Mouse (Mus musculus) 3134 (cell line): ENCODE measurements at regions not wholly inside any gene's neighbourhood (a gene's known extent, or its start where the extent isn't known, plus 50 kb on each side); places are given as distances from the start of the nearest gene placed in this dataset.

ENCODE experiments used
- DNase-seq: peaks from one replicate; pipeline ENCODE4 v3.0.0-alpha.2; 2011; ENCODE audit warnings: low spot score; ENCODE audit not compliant: insufficient read length; ENCODE audit errors: extremely low read depth

DNA sequence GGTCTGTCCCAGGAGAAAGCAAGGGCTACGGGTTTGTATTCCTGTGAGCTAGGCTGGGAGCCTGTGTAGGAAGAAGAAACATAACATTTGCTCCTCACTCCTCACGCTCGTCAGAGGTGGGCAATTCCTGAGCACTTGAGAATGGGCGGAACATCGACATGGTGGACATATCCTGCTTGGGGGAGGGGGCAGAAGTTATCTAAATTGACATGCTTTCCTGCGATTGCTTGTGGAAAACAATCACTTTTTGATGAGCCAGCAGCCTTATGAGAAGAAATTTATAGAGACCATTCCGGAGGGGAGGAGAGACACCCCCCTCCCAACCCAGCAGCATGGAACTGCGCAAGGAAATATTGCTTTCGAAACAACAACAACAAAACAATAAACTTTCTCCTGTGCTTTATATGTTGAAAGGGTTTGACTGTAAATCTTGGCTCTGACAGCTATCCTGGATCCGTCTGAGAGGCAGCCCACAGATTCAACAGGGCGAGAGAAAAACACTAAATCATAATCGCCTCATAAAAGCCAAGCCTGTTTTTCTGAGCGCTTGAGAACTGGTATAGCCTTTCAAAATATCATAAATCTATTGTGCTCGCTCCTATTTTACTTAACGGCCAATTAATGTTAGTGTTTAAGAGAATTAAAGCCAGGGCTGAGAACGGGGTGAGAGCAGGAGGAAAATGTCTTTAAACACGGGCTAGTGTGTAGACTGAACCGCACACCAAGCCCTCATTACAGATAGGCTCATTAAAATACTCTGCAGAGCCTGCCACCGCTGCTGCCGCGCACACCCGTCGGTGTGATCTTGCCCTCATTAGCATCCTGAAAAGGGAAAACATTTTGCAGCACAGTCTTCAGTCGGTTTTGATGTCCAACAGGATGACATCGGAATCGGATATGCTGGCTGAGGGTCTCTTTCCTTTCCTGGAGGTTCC lies 242.0 kb downstream of the Cd83 start:
- no peak for DNase-seq

DNA sequence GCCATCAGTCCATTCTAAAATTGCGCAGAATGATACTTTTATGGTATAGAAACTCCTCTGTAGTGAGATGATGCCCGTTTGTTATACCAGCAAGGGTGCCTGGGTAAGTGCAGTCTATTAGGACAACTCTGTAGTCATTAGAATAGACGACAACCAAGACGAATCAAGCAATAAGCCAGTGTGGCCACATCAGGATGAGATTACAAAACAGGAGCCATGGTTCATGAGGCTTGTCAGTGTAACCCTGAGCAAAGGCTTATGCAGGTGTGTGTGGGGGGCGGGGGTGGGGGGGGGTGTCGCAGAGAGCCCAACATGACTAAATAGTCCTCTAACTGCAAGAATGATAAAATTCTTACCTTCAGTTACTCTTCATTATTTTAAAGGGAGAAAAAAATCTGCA lies 243.5 kb downstream of the Cd83 start:
- DNase-seq = no peak

DNA sequence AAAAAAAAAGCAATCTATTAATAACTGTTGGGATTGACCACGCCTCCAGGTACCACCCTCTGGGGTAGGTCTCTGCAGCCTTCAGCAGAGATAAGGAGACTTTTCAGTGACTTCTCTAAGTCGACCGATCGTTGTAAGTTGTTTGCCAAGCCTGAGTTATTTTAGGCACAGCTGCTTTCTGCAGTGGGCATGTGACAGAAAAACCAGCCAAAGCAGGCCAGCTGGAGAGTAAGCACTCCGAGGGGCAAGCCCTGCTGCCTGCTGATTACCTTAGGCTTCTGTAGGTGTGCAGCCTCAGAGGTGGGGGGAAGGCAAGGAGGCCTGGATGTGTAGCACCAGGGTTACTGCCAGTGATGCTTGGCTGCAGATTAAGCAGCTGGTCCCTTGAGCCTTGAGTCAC lies 246.0 kb downstream of the Cd83 start:
- DNase-seq = no peak

- DNase-seq = no peak
These were observed 253.3 kb downstream of the Cd83 start for GRCm38 (mm10) chr13:44037774-44038294.

GRCm38 (mm10) chr13:44038322-44038721 lies 253.7 kb downstream of the Cd83 start:
- no peak for DNase-seq

- DNase-seq = no peak
These were observed 256.1 kb downstream of the Cd83 start for GRCm38 (mm10) chr13:44040640-44041039.

- no peak for DNase-seq
These were observed 258.3 kb downstream of the Cd83 start for GRCm38 (mm10) chr13:44042730-44043493.

DNA sequence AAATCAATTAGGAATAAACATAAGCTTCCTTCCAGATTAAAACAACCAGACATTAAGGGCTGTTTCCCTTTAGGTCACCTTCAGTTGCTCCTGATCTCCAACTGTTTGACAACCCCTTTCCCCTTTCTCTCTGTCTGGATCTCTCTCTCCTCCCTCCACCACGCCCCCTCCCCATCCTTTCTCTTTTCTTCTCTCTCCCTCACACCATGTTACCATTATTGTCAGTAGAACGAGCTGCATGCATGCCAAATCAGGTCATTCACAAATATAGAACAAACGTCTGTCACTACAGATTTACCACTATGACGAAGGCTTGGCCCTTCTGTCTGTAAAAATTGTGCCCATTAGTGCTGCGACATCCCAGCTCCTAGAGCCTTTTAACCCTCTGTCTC lies 258.9 kb downstream of the Cd83 start:
- DNase-seq = no peak

DNA sequence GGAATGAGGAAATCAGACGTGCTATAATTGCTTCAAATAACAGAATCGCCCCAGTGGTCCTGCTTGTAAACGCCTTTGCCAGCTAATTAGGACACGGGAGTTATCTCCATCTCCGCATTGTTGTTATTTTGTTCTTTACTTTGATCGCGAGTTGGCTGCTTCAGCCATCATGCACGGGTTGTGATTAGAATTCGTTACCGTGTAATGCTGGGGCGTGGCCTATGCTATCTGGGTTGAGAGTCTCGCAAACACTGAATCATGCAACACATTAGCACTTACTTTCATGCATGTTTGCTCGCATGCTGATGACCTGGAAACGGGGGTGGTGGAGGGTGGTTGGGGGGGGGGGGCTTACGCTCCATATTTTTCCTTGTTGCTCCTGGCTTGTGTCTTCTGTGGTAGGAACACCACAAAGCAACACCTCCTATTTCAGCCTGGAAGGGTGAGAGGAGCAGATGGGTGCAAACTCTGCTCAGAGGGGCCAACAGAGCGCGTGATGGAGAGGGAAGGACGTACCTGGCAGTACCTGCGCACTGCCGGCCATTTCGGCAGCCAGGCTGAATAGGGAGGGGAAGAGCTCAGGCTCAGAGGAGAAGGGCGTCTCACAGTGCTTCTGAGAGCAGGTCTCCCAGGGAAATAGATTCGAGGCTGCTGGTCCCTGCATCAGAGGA lies 260.1 kb downstream of the Cd83 start:
- DNase-seq = no peak

GRCm38 (mm10) chr13:44046436-44046835 lies 261.9 kb downstream of the Cd83 start:
- no peak for DNase-seq

- no peak for DNase-seq
These were observed 269.6 kb downstream of the Cd83 start for GRCm38 (mm10) chr13:44054157-44054556.

GRCm38 (mm10) chr13:44055573-44056491 lies 271.3 kb downstream of the Cd83 start:
- no peak for DNase-seq

- no peak for DNase-seq
These were observed 272.1 kb downstream of the Cd83 start for GRCm38 (mm10) chr13:44056716-44057115.

DNA sequence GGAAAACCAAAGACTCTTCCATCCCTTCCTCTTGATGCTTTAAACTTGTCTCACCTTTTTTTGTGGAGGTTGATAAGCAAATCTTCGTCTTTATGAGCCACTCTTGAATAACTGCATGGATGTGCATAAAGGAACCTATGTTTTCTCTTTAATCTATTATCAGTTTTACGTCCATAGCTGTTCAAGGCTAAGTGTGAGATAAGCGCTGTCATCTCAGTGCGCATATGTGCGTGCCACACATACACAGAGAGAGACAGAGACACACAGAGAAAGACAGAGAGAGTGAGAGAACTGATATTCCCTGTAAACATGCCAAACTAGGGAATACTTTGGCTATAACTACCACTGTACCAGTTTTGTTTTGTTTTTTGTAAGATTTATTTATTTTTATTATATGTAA lies 273.0 kb downstream of the Cd83 start:
- DNase-seq = no peak

- DNase-seq = no peak
These were observed 273.7 kb downstream of the Cd83 start for GRCm38 (mm10) chr13:44058277-44058676.

DNA sequence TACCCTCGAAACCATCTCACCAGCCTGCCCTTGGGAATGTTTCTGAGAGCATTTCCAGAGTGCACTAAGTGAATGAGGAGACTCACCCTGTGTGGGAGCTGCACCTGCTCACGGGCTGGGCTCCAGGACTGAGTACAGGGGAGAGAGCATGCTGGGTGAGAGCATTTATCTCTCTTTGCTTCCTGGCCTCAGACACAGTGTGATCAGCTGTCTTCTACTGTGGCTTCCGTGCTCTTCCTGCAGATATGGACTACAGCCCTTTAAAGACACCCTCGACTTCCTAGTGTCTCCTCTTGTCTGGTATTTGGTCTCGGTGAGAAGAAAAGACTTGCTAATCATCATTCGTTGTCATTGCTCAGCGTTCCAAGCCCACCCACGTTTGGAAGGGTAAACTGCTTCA lies 274.9 kb downstream of the Cd83 start:
- no peak for DNase-seq

GRCm38 (mm10) chr13:44061286-44061685 lies 276.7 kb downstream of the Cd83 start:
- no peak for DNase-seq

GRCm38 (mm10) chr13:44061721-44062300 lies 277.2 kb downstream of the Cd83 start:
- no peak for DNase-seq

DNA sequence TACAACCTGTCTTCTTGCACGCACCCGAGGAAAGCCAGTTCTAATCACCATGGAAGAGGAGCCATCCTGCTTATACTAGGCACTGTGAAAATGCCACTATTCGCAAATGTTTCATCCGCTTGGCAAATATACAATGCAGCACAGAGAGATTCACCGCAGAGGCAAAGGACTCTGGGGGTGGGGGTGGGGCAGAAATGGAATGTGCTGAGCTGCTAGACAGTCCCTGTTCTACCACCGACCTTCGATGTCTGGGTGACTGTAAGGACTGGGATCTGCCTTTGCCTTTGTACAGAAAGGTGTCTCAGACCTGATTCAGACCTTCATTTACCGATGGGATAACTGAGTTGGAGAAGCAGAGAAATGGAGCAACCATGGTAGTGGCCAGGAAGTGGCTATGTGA lies 278.7 kb downstream of the Cd83 start:
- DNase-seq = no peak

DNA sequence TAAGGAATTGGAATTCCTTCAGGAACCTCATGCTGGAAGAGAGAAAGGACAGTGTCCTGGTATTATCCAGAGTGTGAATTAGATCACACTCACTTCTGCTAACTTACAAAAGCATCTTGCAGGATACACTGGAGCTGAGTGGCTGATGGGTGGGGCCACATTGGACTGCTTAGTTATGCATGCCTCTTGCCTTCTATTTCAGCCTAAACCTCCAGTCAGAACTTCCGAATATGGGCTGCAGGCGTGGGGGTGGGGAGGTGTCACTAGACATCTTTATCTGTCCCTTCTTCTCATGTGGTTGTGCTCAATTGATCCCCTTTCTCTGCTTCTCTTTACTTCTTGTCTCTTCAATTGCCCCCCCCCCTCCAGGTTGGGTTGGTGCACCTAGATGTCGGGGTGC lies 279.5 kb downstream of the Cd83 start:
- no peak for DNase-seq
